ENCODE assay signal across 16 mouse cellular contexts in genomic region chr19:58468331-58468730, GRCm38 (mm10). TPM values are rescaled to one million over a fixed set of nuclear protein-coding genes. Genes with fewer than 3 reads are reported as not detected.
"Had no signal": no experiment of that assay in that cellular context is flagged by ENCODE, and none has a peak within 500 bp of the region (broad histone marks: within the 10 kb centered on the region; RNA-seq: fewer than 3 reads in every experiment).

No protein-coding gene starts in this region.

- ATAC-seq: liver, embryonic 12.5 days; midbrain, embryonic 15.5 days had no signal

- DNase-seq: kidney, adult 8-10 months; kidney, postnatal 25 days; lung, postnatal 36 days; retina, postnatal 1 day; thymus, adult 2 months; thymus, postnatal 25 days had no signal

- H3K36me3 ChIP-seq: liver, embryonic 12.5 days; lung, embryonic 15.5 days; midbrain, embryonic 15.5 days; neural tube, embryonic 13.5 days; stomach, embryonic 15.5 days had no signal

- H3K4me1 ChIP-seq: liver, embryonic 12.5 days; lung, embryonic 15.5 days; midbrain, embryonic 15.5 days; stomach, embryonic 15.5 days had no signal

- H3K27ac ChIP-seq: liver, embryonic 12.5 days; lung, embryonic 15.5 days; midbrain, embryonic 15.5 days; stomach, embryonic 15.5 days had no signal

- H3K9ac ChIP-seq: liver, embryonic 12.5 days; lung, embryonic 15.5 days; midbrain, embryonic 15.5 days; neural tube, embryonic 13.5 days; stomach, embryonic 15.5 days had no signal

- H3K9me3 ChIP-seq: liver, embryonic 12.5 days; lung, embryonic 15.5 days; midbrain, embryonic 15.5 days; stomach, embryonic 15.5 days had no signal

- H3K4me2 ChIP-seq: liver, embryonic 12.5 days; lung, embryonic 15.5 days; midbrain, embryonic 11.5 days; midbrain, embryonic 15.5 days; neural tube, embryonic 13.5 days; stomach, embryonic 15.5 days had no signal

- H3K4me3 ChIP-seq: liver, embryonic 12.5 days; lung, embryonic 15.5 days; midbrain, embryonic 15.5 days; neural tube, embryonic 13.5 days; stomach, embryonic 15.5 days had no signal

- H3K27me3 ChIP-seq: liver, embryonic 12.5 days; lung, embryonic 15.5 days; stomach, embryonic 15.5 days had no signal

RNA-seq across cellular contexts. Expression of gene Ccdc172, which starts 43.5 kb away (rescaled TPM):
- polyA plus RNA-seq: kidney, embryonic 16.5 days; limb, embryonic 14.5 days; liver, embryonic 12.5 days; liver, embryonic 16.5 days; lung, embryonic 15.5 days; midbrain, embryonic 11.5 days; midbrain, embryonic 15.5 days; neural tube, embryonic 13.5 days; spleen, adult 2 months; stomach, embryonic 15.5 days; thymus, adult 2 months had no signal
